Mouse (Mus musculus): ENCODE measurements around the gene Dmpk. TPM values are rescaled to one million over a fixed set of nuclear protein-coding genes. Genes with fewer than 3 reads are reported as not detected.

Gene Dmpk
- polyA plus RNA-seq, 1 experiment = 75.4 TPM

DNA sequence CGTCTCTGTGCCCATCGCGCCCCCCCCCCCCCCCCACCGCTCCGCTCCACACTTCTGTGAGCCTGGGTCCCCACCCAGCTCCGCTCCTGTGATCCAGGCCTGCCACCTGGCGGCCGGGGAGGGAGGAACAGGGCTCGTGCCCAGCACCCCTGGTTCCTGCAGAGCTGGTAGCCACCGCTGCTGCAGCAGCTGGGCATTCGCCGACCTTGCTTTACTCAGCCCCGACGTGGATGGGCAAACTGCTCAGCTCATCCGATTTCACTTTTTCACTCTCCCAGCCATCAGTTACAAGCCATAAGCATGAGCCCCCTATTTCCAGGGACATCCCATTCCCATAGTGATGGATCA lies 9.5 kb downstream of the Dmpk start:
- 0 out of 2 replicates have a peak, but pooled peaks cover 2% of the 10 kb centered on the region for H3K4me1 ChIP-seq (ENCODE audit: control insufficient read depth, insufficient read depth, low read length)

DNA sequence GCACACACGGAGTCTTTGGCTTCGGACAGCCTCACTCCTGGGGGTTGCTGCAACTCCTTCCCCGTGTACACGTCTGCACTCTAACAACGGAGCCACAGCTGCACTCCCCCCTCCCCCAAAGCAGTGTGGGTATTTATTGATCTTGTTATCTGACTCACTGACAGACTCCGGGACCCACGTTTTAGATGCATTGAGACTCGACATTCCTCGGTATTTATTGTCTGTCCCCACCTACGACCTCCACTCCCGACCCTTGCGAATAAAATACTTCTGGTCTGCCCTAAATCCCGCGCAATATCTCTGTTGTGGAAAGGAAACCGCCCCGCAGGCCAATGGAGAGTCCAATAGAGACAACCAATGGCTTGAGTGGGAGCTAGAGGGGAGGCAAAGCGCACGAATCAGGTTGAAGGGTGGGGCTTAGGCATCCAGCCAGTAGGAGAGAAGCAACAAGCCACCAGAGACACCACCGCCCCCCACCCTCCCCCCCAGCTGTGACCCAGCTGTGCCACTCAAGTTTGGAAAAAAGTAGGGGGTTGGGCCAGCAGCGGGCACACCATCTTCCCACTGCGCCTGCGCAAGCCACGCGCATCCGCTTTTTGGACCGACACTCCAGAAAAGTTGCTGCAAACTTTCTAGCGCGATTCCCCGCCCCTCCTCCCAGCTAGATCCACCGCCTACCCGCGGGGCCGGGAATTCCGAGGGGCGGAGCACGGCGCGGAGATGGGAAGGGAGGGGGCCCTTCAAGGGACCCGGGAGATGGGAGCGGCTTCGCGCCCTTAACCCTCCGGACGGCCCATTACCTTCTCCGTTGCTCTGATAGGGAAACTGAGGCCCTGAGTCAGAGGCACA lies 10.1 kb downstream of the Dmpk start:
- H3K4me1 ChIP-seq (ENCODE audit: control insufficient read depth, insufficient read depth, low read length) = 0 out of 2 replicates have a peak, but pooled peaks cover 2% of the 10 kb centered on the region
- H3K27ac ChIP-seq (ENCODE audit: insufficient read depth, low read length) = peak overlapping the region; percentile 97
- TF ChIP-seq CTCF (IDR thresholded peaks at IDR 0.05; ENCODE audit: borderline replicate concordance, insufficient read depth, low read length) (no peak), POLR2A (IDR thresholded peaks at IDR 0.05; ENCODE audit: low read depth, low read length) (peak; percentile 84)
- peak overlapping the region; percentile 56 for H3K4me3 ChIP-seq (ENCODE audit: insufficient read depth, low read length)

More for the DNA sequence above, 9.5 kb downstream of the Dmpk start:
- Histone ChIP-seq H3K27ac (ENCODE audit: insufficient read depth, low read length) (peak overlapping the region; percentile 69), H3K4me3 (ENCODE audit: insufficient read depth, low read length) (peak overlapping the region; percentile 4)
- TF ChIP-seq CTCF (IDR thresholded peaks at IDR 0.05; ENCODE audit: borderline replicate concordance, insufficient read depth, low read length) (peak; percentile 73), POLR2A (IDR thresholded peaks at IDR 0.05; ENCODE audit: low read depth, low read length) (no peak)

DNA sequence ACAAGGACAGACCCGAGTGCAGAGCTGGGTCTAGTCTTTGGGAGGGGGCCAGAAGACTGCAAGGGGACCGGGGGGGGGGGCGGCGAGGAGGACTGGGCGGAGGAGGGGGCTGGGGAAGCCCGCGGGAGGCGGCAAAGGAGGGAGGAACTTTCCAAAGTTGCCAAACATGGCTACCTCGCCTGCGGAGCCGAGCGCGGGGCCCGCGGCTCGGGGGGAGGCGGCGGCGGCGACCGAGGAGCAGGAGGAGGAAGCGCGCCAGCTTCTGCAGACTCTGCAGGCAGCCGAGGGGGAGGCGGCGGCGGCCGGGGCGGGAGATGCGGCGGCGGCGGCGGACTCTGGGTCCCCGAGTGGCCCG lies 10.8 kb downstream of the Dmpk start, which contains the start of gene Six5:
TSS of gene Six5 (plus strand) at position 124 of the 355 bp plus-strand sequence.
- TF ChIP-seq CTCF (IDR thresholded peaks at IDR 0.05; ENCODE audit: borderline replicate concordance, insufficient read depth, low read length) (no peak), POLR2A (IDR thresholded peaks at IDR 0.05; ENCODE audit: low read depth, low read length) (no peak)
- Histone ChIP-seq H3K27ac (ENCODE audit: insufficient read depth, low read length) (peak within 1 kb of the TSS; percentile 97), H3K4me1 (ENCODE audit: control insufficient read depth, insufficient read depth, low read length) (0 out of 2 replicates have a peak, but pooled peaks cover 2% of the 10 kb centered on the region), H3K4me3 (ENCODE audit: insufficient read depth, low read length) (peak within 1 kb of the TSS; percentile 56)

DNA sequence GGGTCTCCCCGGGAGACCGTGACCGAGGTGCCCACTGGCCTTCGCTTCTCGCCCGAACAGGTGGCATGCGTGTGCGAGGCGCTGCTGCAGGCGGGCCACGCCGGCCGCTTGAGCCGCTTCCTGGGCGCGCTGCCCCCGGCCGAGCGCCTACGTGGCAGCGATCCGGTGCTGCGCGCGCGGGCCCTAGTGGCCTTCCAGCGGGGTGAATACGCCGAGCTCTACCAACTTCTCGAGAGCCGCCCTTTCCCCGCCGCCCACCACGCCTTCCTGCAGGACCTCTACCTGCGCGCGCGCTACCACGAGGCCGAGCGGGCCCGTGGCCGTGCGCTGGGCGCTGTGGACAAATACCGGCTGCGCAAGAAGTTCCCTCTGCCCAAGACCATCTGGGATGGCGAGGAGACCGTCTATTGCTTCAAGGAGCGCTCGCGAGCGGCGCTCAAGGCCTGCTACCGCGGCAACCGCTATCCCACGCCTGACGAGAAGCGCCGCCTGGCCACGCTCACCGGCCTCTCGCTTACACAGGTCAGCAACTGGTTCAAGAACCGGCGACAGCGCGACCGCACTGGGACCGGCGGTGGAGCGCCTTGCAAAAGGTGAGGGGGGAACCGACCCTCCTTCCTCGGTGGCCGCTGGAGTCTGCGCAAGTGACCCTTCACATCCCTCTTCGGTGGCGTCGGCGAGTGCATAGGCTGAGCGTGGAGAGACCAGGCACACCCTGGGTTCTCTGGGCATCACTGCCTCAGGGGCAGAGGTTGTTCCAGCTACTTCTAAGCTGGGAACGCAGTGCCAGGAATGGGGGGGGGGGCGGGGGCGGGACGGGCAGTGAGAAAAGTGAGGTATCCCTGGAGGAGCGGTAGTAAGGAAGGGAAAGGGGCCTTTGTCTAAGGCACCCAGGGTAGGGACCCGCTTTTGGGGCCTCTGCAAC lies 11.4 kb downstream of the Dmpk start:
- no peak for TF ChIP-seq CTCF (IDR thresholded peaks at IDR 0.05; ENCODE audit: borderline replicate concordance, insufficient read depth, low read length)
- peak; percentile 71; the same call in 1 of the 2 replicates for TF ChIP-seq POLR2A (IDR thresholded peaks at IDR 0.05; ENCODE audit: low read depth, low read length)
- peak overlapping the region; percentile 88 for H3K27ac ChIP-seq (ENCODE audit: insufficient read depth, low read length)
- H3K4me3 ChIP-seq (ENCODE audit: insufficient read depth, low read length) = peak overlapping the region; percentile 56
- H3K4me1 ChIP-seq (ENCODE audit: control insufficient read depth, insufficient read depth, low read length) = 0 out of 2 replicates have a peak, but pooled peaks cover 2% of the 10 kb centered on the region

DNA sequence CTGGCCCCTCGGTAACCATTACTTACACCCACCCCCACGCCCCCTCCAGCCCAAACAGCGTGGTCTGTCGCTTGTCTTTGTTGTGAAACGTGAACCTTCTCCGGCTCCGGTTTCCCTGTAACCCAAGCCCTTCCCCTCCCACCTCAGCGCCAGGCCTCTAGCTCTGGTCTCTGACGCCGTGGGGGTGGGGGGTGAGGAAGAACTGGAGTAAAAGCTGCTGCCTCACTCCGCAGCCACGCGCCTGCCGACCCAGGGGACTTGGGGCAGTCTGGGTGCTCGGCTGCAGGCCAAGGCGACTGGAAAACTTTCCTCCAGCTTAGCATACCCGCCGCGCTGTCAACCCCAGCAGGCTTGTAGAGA lies 12.1 kb downstream of the Dmpk start:
- no peak for TF ChIP-seq CTCF (IDR thresholded peaks at IDR 0.05; ENCODE audit: borderline replicate concordance, insufficient read depth, low read length)
- TF ChIP-seq POLR2A (IDR thresholded peaks at IDR 0.05; ENCODE audit: low read depth, low read length) = peak; percentile 30; the same call in 1 of the 2 replicates
- Histone ChIP-seq H3K27ac (ENCODE audit: insufficient read depth, low read length) (peak overlapping the region; percentile 16; the same call in 1 of the 2 replicates), H3K4me3 (ENCODE audit: insufficient read depth, low read length) (peak overlapping the region; percentile 56), H3K4me1 (ENCODE audit: control insufficient read depth, insufficient read depth, low read length) (0 out of 2 replicates have a peak, but pooled peaks cover 2% of the 10 kb centered on the region)

DNA sequence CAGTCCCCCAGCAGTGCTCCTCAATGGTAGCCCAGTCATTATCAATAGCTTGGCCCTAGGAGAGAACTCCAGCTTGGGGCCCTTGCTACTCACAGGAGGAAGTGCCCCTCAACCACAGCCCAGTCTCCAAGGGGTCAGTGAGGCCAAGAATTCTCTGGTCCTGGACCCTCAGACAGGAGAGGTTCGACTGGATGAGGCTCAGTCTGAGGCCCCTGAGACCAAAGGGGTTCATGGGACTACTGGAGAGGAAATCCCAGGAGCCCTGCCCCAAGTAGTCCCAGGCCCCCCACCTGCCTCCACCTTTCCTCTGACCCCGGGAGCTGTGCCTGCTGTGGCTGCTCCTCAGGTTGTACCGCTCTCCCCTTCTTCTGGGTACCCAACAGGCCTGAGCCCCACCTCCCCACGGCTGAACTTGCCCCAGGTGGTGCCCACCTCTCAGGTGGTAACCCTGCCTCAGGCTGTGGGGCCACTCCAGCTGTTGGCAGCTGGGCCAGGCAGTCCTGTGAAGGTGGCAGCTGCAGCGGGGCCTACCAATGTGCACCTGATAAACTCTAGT lies 12.8 kb downstream of the Dmpk start:
- H3K27ac ChIP-seq (ENCODE audit: insufficient read depth, low read length) = no peak overlapping the region
- peak overlapping the region; percentile 56 for H3K4me3 ChIP-seq (ENCODE audit: insufficient read depth, low read length)
- H3K4me1 ChIP-seq (ENCODE audit: control insufficient read depth, insufficient read depth, low read length) = 0 out of 2 replicates have a peak, but pooled peaks cover 2% of the 10 kb centered on the region
- no peak for TF ChIP-seq CTCF (IDR thresholded peaks at IDR 0.05; ENCODE audit: borderline replicate concordance, insufficient read depth, low read length)
- no peak for TF ChIP-seq POLR2A (IDR thresholded peaks at IDR 0.05; ENCODE audit: low read depth, low read length)

DNA sequence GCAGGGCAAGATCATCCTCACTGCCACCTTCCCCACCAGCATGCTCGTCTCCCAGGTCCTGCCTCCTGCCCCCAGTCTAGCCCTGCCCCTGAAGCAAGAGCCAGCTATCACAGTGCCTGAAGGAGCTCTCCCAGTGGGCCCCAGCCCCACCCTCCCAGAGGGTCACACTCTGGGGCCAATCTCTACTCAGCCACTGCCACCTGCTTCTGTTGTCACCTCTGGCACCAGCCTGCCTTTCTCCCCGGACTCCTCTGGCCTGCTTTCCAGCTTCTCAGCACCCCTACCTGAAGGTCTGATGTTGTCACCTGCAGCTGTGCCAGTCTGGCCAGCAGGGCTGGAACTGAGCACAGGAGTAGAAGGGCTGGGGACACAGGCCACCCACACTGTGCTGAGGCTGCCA lies 13.6 kb downstream of the Dmpk start:
- no peak for TF ChIP-seq CTCF (IDR thresholded peaks at IDR 0.05; ENCODE audit: borderline replicate concordance, insufficient read depth, low read length)
- H3K4me3 ChIP-seq (ENCODE audit: insufficient read depth, low read length) = no peak overlapping the region
- H3K27ac ChIP-seq (ENCODE audit: insufficient read depth, low read length) = no peak overlapping the region
- 0 out of 2 replicates have a peak, but pooled peaks cover 2% of the 10 kb centered on the region for H3K4me1 ChIP-seq (ENCODE audit: control insufficient read depth, insufficient read depth, low read length)

DNA sequence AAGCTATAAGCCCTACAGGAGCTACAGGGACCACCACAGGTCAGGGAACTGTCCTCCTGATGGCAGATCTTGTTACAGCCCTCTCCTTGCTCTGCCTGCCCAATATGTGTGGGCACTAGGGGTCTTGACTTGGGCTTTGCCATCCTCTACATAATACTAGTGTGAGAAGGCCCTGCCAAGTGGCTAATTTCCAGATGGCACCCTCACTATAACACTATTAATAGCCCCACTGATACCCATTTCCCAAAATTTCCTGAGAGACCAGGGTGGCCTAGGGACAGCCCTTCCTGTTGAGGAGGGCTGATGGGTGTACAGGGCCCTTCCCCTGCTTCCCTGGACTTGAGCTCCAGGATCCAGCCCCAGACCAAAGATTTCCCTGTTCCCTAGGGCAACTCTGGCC lies 14.2 kb downstream of the Dmpk start:
- H3K27ac ChIP-seq (ENCODE audit: insufficient read depth, low read length) = no peak overlapping the region
- no peak overlapping the region for H3K4me3 ChIP-seq (ENCODE audit: insufficient read depth, low read length)
- TF ChIP-seq POLR2A (IDR thresholded peaks at IDR 0.05; ENCODE audit: low read depth, low read length) (no peak; the same call in 1 of the 2 replicates), CTCF (IDR thresholded peaks at IDR 0.05; ENCODE audit: borderline replicate concordance, insufficient read depth, low read length) (no peak)
- 0 out of 2 replicates have a peak, but pooled peaks cover 2% of the 10 kb centered on the region for H3K4me1 ChIP-seq (ENCODE audit: control insufficient read depth, insufficient read depth, low read length)

DNA sequence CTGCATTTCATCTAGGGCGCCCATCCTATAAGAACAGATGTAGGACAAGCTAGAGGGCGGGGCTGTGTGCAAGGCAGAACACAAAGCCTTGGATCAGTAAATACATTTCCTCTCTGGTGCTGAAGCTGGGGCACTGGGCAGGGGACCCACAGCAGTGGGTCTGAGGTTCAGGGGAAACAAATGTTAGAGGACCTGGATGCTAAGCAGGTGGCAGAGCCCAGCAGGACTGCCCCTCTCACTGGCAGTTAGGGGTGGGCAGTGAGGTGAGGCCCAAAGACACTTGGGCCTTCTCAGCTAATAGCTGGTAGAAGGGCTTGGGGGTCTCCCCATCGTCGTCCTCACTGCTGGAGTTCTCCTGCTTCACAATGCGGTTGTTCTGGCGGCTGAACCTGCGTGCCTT lies 15.2 kb downstream of the Dmpk start:
- H3K27ac ChIP-seq (ENCODE audit: insufficient read depth, low read length) = no peak overlapping the region
- no peaks in the 10 kb centered on the region for H3K4me1 ChIP-seq (ENCODE audit: control insufficient read depth, insufficient read depth, low read length)
- no peak overlapping the region for H3K4me3 ChIP-seq (ENCODE audit: insufficient read depth, low read length)
- TF ChIP-seq POLR2A (IDR thresholded peaks at IDR 0.05; ENCODE audit: low read depth, low read length) (peak; percentile 31; the same call in 1 of the 2 replicates), CTCF (IDR thresholded peaks at IDR 0.05; ENCODE audit: borderline replicate concordance, insufficient read depth, low read length) (no peak)

Measured in embryonic fibroblast, embryonic 13.5 days (primary cell).